Mouse (Mus musculus): ENCODE measurements at regions not wholly inside any gene's neighbourhood (a gene's known extent, or its start where the extent isn't known, plus 50 kb on each side); places are given as distances from the start of the nearest gene placed in this dataset.

DNA sequence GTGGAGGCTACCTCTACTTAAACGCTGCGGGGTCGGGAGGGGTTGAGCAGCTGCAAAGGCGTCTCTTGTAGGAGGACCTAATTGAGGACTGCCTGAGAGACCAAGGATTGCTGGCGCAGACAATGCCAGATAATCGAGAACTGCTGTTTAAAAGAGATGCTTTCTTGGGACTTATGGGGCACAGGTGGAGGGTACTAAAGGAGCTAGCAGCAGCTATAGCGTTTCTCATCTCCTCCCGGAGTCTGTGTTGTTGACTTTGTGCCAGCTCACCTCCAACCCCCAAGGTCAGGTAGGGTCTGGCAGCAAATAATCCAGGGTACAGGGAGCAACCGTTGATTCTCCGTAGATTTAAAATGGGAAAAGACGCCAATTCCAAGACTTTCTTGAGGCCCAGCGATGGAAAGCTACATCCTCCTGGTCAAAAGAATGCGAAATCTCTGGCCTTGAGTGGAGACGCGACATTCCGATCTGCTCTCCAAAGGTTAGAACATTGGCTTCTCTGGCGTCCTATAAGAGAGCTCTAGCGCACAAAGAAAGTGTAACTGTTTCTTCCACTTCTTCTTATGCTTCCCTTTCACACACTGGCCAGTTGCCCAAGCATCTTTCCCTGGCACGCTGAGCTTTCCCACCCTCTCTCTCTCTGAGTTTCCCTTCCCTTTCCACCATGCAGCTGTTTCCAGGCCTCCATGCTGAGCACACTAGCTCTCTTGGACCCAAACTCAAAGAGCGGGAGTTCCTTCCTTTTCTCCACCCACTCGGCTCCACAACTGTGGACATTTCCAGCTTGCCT lies 295.3 kb upstream of the Atp2b1 start:
- DNase-seq (ENCODE audit: low spot score in 2 of 2) = peak in 1 of 2 experiments; percentile 32
- intact Hi-C loops (cut with DNase I) = no loop called here

DNA sequence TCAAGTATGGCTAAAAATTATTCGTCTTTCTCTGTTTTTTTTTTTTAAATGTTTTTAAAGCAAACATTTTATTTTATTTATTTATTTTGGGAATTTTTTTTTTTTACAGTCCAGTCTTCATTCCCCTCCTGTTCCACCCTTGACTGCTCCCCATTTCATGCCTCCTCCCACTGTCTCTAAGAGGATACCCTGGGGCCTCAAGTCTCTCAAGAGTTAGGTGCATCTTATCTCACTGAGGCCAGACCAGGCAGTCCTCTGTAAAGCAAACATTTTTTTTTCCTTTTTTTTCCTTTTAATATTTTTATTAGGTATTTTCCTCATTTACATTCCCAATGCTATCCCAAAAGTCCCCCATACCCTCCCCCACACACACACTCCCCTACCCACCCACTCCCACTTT lies 290.1 kb upstream of the Atp2b1 start:
- no peak for DNase-seq (ENCODE audit: low spot score in 2 of 2)
- intact Hi-C loops (cut with DNase I) = no loop called here

DNA sequence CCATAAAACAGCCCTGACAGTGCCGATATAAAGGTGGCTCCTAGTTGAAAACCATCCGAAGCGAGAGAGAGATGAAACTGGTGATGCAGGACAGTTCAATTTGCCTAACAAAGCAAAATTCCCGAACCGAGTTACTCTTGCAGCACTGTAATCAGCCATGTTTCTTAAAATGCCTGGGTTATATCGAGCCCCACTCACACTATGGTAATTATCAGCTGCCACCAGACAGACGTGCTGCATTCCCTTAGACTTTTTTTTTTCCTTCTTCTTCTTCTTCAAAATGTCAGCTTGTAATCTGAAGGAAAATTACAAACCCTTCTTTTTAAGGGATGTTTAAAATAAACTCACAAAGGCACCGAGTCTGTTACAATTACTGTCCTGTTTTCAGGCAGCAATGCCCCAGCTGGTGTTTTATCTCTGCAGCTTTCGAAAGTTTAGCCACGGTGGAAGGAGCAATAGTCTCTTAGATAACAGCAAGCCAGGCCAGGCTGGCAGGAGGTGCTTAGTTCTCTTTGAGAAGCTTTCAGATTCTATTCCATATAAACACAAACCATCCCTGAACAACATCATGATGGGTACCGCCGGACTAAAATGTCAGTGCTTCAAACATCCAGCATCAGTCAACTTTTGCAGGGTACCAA lies 289.4 kb upstream of the Atp2b1 start:
- no peak for DNase-seq (ENCODE audit: low spot score in 2 of 2)
- intact Hi-C loops (cut with DNase I) = no loop called here

DNA sequence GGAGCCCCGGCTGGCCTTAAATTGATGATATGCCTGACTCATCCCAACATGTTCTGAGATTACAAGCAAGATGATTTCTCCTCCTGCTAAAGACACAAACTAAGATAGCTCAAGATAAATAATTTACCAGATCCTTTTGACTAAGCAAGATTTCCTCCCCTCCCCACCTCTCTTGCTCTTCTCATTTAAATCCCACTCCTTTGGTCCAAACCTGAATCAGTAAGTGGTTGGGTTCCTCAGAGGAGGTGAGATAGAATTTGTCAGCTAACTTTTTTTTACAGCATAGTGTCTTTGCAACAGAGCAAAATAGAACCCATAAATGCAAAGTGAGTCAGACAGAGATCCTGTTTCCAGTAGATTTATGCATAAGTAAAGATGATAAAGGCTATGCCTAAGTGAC lies 286.0 kb upstream of the Atp2b1 start:
- intact Hi-C loops (cut with DNase I) = no loop called here
- DNase-seq (ENCODE audit: low spot score in 2 of 2) = no peak

DNA sequence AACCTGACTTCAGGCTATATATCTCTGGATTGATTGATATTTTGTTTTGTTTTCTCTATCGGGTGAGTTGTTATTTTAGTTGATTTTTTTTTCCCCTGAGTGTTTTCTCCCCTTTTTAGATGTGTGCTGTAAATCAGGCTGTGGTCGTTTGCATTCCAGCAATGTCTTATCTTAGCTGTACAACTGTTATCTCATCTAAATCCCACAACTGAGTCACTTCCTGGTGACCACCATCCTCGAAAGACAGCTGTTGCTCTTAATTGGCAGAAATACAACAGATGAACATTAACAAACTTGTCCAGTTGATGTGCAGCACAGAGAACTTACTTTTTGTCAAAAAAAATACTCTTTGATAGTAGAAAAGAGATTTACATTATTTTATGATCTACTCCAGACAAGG lies 285.0 kb upstream of the Atp2b1 start:
- intact Hi-C loops (cut with DNase I) = no loop called here
- DNase-seq (ENCODE audit: low spot score in 2 of 2) = no peak

DNA sequence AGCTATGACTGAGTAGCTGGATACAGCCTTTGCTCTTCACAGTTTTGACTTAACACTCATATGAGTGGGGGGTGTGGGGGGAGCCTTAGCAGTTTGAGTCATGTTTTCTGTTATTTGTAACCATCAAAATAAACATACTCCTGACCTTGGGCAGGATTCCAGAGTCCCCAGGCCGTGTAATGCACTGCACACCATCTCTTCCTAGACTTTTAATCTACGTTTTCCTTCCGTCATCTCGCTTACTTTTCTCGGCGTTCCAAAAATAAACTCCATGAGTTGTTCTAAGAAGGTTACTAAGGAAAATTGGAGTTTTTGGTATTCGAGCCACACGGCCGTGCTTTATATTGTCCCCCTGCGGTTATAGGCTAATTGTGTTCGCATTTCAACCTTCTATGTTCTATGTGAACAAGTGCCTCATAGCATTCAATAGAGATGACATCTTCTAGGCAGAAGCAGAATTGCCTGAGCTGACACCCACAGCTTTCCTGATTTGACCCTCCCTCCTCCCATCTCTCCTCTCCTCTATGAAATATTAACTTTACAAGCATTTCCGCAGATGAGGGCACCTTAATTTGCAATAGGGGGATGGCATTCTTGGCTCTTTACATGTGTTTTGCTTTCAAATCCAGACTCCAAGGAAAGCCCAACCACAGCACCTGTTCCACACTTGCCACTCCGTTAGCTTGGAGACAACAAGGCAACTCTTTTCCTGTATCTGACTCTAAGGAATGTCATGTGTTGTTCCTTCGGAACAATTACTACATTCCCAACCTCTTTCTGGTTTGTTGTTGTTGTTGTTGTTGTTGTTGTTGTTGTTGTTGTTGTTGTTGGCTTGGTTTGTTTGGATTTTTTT lies 276.2 kb upstream of the Atp2b1 start:
- DNase-seq (ENCODE audit: low spot score in 2 of 2) = no peak
- intact Hi-C loops (cut with DNase I) = loop anchor here (10.0 kb wide), 1 partner anchor 277 kb away; the partner anchor contains the start of gene Atp2b1

DNA sequence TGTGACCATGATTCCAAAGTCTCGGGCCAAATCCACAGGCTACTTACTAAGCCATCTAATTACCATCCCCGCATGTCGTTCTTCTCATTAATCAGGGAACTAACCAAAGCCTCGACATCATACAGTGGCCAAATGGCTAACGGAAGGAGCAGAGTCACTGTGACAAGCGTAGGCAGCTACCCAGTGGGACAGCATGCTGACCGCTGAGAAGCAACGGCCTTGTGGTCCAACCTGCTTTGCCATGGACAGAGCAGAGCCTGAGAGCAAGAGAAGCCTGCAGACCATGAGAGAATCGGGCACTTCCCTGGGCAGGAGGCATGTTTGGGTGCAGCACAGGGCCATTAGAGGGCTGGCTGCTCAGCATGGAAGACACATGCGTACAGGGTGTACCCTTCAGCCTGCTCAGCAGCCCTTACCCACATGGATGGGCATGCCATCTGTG lies 268.5 kb upstream of the Atp2b1 start:
- no peak for DNase-seq (ENCODE audit: low spot score in 2 of 2)
- intact Hi-C loops (cut with DNase I) = no loop called here

DNA sequence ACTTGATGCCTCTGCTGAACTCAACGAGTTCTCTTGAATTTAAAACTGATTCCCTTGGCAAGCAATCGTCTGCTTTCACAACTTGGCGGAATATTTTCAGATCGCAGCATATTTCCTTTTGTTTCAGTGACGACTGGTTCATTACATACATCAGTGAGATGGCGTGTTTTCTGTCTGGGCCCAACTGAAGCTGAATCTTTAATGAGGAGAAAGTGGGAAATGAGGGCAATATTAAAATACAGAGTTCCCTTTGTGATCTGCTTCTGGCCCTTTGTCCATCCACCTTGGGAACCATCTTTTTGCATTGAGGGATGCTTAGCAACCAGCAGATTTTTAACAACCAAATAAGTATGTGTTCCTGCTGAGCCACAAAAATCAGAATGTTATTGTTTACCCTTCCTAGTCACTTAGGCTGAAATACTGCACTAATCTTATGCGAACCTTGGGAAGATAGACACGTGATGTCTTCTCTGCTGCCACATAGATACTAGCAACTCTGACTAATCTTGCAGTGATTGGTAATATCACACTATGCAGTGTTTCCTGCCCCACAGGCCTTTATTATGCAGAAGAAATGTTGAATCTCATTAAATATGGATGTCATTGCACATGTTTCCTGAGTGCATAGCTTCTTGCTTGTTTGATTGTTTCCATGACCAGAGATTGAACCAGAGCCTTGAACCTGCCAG lies 267.8 kb upstream of the Atp2b1 start:
- no peak for DNase-seq (ENCODE audit: low spot score in 2 of 2)
- intact Hi-C loops (cut with DNase I) = no loop called here

DNA sequence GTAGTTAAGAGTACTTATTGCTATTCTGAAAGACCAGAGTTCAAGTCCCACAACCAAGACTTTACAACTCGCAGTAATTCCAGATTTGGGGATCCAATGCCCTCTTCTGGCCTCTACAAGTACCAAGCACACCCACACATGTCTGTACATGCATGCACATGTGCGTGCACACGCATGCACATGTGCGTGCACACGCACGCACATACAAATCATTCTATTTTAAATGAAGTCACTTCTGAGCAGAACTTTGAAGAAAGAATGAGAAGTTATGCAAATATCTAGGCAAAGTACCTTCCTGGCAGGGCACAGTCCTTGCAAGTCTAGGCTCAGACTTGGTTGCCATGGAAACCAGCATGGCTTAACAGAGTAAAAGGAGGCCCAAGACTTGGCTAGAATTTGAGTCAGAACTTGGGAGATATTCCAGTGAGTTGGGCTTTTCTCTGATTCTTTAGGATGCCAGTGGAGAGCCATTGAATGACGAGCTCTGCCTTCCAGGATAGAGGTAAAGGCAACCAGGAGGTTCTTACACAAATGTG lies 265.4 kb upstream of the Atp2b1 start:
- intact Hi-C loops (cut with DNase I) = no loop called here

DNA sequence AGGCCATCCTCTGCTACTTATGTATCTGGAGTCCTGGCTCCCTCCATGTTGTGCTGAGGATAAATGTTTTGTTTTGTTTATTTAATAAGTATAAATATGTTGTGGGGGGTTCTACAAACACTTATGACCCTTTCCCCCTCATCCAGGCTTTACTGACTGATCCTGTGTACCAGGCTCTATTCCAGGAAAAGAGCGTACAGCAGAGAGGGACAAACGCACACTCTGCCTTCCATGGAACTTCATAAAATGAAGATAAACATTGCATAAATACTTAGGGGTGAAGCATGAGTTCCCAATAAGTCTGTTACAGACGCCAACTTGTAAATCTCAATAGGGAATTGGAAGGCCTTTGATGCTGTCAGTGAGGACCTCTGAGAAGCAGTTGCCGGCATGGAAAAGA lies 263.7 kb upstream of the Atp2b1 start:
- intact Hi-C loops (cut with DNase I) = no loop called here
- DNase-seq (ENCODE audit: low spot score in 2 of 2) = no peak

More for the DNA sequence above, 265.4 kb upstream of the Atp2b1 start:
- no peak for DNase-seq (ENCODE audit: low spot score in 2 of 2)

DNA sequence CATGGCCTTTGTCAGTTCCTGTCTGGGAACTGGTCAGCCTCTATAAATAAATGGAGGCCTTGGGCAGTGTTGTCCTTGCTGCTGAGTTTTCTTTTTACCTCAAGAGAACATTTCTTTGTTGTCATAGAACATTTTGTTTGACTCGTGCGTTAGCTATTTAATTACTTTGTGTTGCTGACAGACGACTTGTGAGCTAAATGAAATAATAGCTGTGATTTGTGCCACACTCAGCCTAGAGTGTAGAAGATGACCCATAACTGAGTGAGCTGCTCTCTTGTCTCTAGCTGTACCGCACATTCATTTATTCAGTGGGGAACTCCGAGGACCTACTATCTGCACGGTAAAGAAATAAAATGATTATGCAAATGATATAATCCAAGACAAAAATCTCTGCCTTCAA lies 263.1 kb upstream of the Atp2b1 start:
- intact Hi-C loops (cut with DNase I) = no loop called here
- no peak for DNase-seq (ENCODE audit: low spot score in 2 of 2)

DNA sequence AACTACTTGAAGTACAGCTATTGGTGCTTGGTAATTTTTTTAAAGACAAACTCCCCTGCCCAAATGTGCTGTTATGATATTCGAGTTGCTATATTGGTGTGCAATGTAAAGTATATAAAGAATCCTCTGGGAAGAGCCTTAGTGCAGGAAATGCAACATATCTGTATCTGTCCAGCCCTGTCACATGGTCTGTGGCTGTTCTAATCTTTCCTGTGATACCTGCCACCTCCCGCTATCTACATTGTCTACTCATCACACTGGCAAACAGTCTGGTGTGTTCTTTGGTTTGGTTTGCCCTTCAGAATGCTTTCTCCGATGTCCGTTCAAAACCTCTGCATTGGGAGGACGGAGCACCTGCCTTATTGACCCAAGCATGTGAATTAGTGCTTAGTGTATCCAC lies 262.6 kb upstream of the Atp2b1 start:
- DNase-seq (ENCODE audit: low spot score in 2 of 2) = no peak
- intact Hi-C loops (cut with DNase I) = no loop called here

DNA sequence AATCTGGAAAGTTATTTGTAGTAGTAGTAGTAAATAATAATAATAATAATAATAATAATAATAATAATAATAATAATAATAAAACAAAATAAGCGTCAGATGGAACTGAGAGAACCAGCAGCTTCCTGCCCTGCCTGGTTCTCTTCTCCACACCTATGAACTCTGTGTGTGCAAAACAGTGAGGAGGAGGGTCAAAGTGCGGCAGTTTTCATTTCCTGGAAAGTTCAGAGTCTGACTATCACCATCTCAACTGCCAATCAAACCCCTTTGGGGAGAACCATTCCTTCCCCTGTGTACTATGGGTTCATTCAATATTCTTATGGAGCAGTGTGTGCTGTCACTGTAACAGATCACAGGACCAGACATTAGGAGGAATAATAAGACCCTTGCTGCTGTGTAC lies 262.1 kb upstream of the Atp2b1 start:
- DNase-seq (ENCODE audit: low spot score in 2 of 2) = no peak
- intact Hi-C loops (cut with DNase I) = no loop called here

DNA sequence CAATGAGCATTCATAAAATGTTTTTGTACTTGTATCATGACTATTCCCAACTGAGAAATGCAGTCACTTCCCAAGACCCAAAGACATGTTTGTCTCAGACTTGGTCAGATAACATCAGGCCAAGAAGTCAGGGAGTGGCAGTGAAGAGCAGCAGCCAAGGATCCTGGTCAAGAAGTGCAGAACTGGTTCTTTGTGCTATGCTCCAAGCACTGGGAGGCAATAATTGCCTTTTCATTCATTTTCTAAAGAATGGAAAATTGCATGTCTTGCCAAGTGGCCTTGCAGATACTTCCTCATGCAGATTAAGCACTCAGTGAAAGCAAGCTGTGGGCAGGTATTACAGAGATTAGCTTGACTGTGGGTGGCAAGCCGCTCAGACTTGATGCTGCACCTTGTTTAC lies 253.5 kb upstream of the Atp2b1 start:
- intact Hi-C loops (cut with DNase I) = no loop called here
- DNase-seq (ENCODE audit: low spot score in 2 of 2) = no peak

DNA sequence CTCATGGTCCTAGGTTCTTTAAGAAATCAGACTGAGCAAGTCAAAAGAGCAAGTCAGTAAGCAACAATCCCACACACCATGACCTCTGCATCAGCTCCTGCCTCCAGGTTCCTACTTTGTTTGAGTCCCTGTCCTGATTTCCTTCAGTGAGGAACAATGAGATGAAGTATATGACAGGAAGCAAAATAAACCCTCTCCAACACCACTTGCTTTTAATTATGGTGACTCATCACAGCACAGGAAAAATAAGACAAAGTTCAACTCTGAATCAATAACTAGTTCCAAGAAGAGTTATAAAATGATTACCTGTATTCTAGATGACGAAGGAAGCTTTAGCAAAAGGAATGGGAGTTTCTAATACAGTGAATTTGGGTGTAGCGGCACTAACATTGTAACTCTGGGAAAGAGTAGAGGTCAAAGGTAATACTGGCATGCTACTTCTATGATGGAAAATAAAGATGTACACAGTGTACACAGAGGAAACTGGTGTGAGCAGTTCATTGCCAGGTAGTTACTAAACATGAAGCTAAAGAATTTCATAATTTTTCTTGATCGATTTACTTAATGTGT lies 248.2 kb upstream of the Atp2b1 start:
- no peak for DNase-seq (ENCODE audit: low spot score in 2 of 2)
- intact Hi-C loops (cut with DNase I) = no loop called here

DNA sequence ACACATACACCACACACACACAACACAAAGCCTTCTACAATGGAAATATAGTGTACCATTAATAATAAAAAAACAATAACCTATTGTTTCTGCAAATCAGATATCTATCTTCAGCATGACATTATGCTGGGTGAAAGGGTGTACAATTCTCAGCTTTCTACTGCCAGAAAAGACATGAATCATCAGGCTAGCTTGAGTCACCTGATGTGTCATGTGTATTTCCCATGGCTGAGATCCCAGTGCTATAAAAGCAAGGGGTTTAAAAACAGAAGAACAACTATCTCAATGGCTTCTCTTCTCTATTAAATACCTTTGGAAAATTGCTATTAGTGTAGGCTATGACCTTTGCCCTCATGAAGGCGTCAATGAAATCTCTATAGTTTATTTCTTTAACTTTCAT lies 246.5 kb upstream of the Atp2b1 start:
- intact Hi-C loops (cut with DNase I) = no loop called here

DNA sequence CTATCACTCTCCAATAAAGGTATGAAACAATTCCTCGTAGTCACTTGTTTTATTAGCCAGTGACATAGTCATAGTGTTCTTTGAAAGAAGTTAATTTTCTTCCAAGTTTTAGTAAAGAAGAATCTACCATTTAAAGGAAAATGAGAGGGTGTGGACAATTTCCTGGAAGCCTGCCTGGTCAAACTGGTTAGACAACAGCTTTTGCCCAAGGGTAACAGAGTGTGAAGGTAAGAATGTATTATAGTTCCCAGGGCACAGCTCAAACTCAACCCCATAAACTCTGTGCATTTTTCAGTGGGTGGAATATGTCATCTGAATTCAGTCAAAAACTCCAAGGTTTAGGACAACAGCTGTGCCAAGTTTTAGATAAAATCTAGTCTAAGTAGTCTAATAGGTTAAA lies 240.1 kb upstream of the Atp2b1 start:
- no peak for DNase-seq (ENCODE audit: low spot score in 2 of 2)
- intact Hi-C loops (cut with DNase I) = no loop called here

More for the DNA sequence above, 246.5 kb upstream of the Atp2b1 start:
- no peak for DNase-seq (ENCODE audit: low spot score in 2 of 2)

DNA sequence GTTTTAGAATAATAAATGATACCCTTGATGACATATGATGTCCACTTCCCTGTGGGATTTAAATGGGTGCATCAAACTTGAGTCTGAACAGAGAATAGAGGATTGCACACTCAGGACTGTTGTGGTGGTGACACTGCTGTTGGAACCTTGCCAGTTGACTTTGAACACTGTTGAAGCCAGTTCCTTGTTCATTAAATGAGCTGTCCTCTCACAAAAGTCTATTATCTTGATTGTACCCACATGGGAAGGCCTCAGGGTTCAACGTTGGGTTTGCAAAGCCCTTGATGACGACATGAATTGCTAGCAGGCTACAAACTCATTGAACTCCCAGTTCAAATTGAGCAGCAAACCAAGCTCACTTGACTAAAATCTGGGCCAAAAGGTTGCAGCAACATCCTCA lies 237.3 kb upstream of the Atp2b1 start:
- intact Hi-C loops (cut with DNase I) = no loop called here
- DNase-seq (ENCODE audit: low spot score in 2 of 2) = no peak

DNA sequence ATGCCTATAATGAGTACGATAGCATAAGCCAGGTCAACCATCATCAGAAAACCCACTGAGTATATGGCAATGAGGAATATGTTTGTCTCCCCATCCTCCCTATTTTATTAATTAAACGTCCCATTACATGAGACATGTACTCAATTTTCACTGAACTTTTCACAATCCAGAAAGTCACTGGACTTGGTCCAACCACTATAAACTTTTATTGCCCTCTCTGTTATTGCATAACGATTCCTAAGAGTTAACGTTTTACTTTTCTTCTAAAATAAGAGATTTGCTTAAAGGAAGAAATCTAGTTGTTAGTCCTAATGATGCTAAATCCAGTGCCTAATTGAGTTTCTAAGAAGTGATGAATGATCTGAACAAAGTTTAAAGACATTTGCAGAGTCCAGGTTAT lies 236.0 kb upstream of the Atp2b1 start:
- intact Hi-C loops (cut with DNase I) = no loop called here
- DNase-seq (ENCODE audit: low spot score in 2 of 2) = no peak

Measured in left cerebral cortex, postnatal 36 days (tissue).